Mouse (Mus musculus): Measurements from ENCODE around the gene Tsku.

The Tsku gene

DNA sequence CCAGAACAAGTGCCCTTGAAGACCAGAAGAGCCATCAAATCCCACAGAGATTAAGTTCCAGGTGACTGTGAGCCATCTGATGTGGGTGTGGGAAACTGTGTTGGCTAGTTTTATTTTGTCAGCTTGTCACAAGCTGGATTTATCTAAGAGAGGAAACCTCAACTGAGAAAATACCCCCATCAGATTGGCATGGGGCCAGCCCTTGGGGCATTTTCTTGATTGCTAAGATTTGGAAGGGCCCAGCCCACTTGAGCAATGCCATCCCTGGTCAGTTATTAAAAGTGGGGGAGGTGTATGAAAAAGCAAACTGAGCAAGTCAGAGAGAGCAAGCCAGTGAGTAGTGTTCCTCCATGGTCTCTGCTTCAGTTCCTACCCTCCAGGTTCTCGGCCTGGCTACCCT lies 36.9 kb downstream of the Tsku start:
- DNase-seq, result no peak

- peak; percentile 21 to 34 for DNase-seq
Observed at GRCm38 (mm10) chr7:98323288-98324019, 37.7 kb downstream of the Tsku start.

GRCm38 (mm10) chr7:98322415-98322814 lies 38.7 kb downstream of the Tsku start:
- DNase-seq, result no peak

GRCm38 (mm10) chr7:98321083-98321482 lies 40.0 kb downstream of the Tsku start, which contains the start of gene Acer3:
Gene Acer3, minus strand, starts transcription at chr7:98321208.
- DNase-seq, result no peak

DNA sequence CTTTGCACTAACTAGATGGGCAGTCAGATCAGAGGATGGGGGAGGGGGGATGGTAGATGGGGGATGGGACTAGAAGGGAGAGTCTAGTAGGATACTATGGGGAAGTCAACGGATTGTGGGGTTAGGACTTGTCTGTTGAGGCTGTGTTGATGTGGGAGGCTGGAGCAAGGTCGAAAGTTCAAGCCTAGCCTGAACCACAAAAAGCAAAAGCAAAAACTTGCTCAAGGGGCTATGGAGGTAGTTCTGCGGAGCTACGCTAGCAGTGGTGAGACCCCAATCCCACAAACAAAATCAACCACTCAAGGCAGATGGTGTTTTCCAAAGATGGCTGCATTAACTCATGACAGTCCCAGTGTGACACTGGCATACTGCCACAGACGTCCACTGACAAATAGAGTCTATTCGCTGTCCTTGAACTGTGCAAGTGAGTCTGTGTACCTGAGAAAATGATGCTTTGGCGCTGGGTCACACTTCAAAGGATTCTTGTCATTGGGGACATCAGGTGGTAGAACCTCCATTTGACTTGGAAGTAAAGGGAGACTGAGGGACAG lies 41.0 kb downstream of the Tsku start:
- DNase-seq, result peak in 1 of 2 experiments; percentile 27

GRCm38 (mm10) chr7:98316568-98316967 lies 44.6 kb downstream of the Tsku start:
- no peak for DNase-seq

DNA sequence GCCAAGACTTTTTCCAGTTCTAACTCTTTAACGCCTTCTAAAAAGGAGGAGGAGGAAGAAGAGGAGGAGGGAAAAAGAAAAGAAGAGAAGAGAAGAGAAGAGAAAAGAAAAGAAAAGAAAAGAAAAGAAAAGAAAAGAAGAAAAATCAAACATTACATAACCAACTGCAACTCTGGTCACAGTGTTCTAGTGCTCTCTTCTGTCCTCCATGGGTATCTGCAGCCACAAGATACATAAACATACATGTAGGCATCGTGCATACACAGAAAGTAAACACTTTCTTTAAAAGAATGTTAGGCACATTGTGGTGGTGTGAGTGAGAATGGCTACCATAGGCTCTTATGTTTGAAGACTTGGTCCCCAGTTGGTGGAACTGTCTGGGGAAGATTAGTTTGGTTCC lies 46.0 kb downstream of the Tsku start:
- no peak for DNase-seq

- no peak for DNase-seq
Observed at GRCm38 (mm10) chr7:98312185-98312920, 48.8 kb downstream of the Tsku start.

GRCm38 (mm10) chr7:98310266-98310665 lies 50.9 kb downstream of the Tsku start:
- no peak for DNase-seq

- peak; percentile 95 to 98 for DNase-seq
Observed at GRCm38 (mm10) chr7:98309219-98310030, 51.7 kb downstream of the Tsku start.

GRCm38 (mm10) chr7:98308607-98309218 lies 52.4 kb downstream of the Tsku start:
- no peak for DNase-seq

DNA sequence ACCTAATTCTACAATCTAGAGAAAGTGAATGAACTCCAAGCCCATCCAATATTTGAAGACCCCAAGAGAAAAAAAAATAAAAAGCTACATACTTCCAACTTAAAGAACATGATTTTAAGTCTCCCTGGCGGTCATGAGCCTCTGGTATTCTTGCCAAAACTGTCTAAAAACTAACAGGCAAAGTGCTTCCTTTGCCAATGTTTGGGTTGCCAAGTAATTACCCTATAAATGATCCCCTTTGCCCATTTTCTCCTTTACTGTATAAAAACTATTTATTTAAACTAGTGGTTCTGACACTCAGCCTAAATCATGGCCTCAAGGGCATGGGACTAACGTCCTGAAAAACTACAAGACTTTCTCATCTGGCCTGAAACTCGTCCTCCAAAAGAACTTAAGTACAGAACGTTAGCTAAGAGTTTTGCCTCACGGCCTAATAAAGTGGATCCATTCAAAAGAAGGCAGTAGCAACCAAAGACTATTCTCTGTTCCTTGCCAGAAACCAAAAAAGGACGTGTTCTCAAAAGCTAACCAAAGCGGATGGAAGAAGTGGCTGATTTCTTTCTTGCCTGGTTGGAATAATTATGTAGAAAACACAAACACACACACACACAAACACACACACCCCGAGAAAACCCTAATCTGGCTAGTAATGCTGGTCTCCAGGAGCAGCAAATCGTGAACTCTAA lies 53.1 kb downstream of the Tsku start:
- no peak for DNase-seq

DNA sequence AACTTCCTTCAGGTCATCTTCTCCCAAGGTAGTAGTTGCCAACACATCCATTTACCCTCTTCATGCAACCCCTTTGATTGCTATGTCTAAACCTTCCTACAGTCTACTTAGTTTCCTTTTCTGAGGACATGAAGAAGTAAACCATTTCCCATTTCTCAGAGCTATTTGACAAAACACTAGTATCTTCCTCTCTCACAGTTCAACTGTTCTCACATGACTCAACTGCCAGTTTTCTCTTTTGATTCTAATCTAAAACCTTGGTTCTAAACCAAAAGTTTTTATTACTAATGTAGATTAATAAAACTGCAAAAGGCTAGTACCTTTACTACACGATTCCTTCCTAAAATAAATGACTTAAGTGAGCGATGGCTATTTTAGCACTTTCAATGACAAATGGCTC lies 53.7 kb downstream of the Tsku start:
- DNase-seq, result no peak
